Mouse (Mus musculus) small intestine, adult 2 months (tissue): Measurements from ENCODE around the gene Zan.

Source experiments
- CTCF ChIP-seq: fragments of 200-500 bp; IDR thresholded peaks from 2 replicates; pipeline ENCODE4 v1.5.1; 2012; ENCODE audit warnings: low read depth, mild to moderate bottlenecking, control low read depth, inconsistent platforms, low read length, moderate library complexity, mixed read lengths; ENCODE audit not compliant: insufficient replicate concordance, insufficient read length; ENCODE audit errors: extremely low read depth
- POLR2A ChIP-seq: fragments of 200-500 bp; IDR thresholded peaks from 2 replicates; pipeline ENCODE4 v1.6.1; 2012; ENCODE audit warnings: low read depth, mild to moderate bottlenecking, control low read depth, inconsistent platforms, low read length, moderate library complexity

DNA sequence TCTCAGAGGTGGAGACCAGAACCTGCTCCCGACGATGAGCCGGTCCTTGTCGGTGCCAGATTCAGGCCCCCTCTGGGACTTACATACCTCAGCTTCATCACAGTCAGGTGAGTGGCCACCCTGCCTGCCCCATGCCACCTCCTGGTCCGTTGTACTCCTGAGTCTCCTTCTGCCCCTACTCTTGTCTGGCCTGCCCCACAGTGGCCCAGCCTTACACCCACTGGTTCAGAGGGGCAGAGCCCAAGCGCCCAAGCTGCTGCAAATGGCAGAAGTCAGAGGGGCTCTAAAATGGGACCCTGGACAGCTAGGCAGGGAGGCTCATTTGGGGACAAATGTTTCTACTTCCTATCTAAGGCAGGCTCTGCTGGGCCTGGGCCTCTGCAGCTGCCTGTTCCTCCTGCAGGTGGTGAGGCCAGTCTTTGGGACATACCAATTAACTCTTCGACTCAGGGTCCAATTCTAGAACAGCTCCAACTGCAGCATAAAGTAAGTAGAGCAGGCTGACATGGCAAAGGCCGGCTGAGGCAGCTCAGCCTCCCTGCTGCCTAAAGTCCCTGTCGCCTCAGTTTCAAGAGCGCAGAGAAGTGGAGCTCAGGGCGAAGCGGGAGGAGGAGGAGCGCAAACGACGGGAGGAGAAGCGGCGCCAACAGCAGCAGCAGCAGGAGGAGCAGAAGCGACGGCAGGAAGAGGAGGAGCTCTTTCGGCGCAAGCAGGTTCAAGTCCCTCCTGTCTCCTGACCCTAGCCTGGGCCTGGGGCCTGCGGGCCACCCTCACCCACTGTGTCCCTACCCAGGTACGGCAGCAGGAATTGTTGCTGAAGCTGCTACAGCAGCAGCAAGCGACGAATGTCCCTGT lies 46.8 kb upstream of the Zan start:
- TF ChIP-seq CTCF (no peak), POLR2A (no peak)
